Mouse (Mus musculus) E14TG2a.4 (cell line): ENCODE results near the gene Tmtc4.

Experiments
- CTCF ChIP-seq: conservative IDR thresholded peaks from 2 replicates; pipeline ENCODE4 v1.5.1; 2014; ENCODE audit warnings: low read length
- POU5F1 ChIP-seq: IDR thresholded peaks from 2 replicates; pipeline ENCODE4 v1.6.1; 2014; ENCODE audit warnings: low read length, borderline replicate concordance

- TF ChIP-seq CTCF (no peak), POU5F1 (no peak)
Measured at GRCm38 (mm10) chr14:122882201-122882639, 101.6 kb downstream of the Tmtc4 start.
